Mouse (Mus musculus) midbrain, embryonic 12.5 days (tissue): Measurements from ENCODE around the gene Crtc3. TPM values are rescaled to one million over a fixed set of nuclear protein-coding genes. Genes with fewer than 3 reads are reported as not detected.

ENCODE experiments used
- ATAC-seq: fragments of 200-750 bp; cut with Nextera tagmentation; 2 replicates; pipeline ENCODE4 v1.8.0; 2017; ENCODE audit warnings: low read depth, moderate TSS enrichment, moderate library complexity; ENCODE audit not compliant: low FRiP score
- H3K27ac ChIP-seq: fragments of 300-500 bp; sonication (generic); replicated peaks from 2 replicates; pipeline ENCODE4 v1.5.1; 2016; ENCODE audit warnings: mild to moderate bottlenecking
- H3K27me3 ChIP-seq: fragments of 300-500 bp; sonication (generic); 2 replicates; pipeline ENCODE4 v1.6.1; 2016; ENCODE audit warnings: mild to moderate bottlenecking
- H3K36me3 ChIP-seq: fragments of 300-500 bp; sonication (generic); 2 replicates; pipeline ENCODE4 v1.6.1; 2016
- H3K4me1 ChIP-seq: fragments of 300-500 bp; sonication (generic); 2 replicates; pipeline ENCODE4 v1.6.1; 2016
- H3K4me2 ChIP-seq: fragments of 300-500 bp; sonication (generic); replicated peaks from 2 replicates; pipeline ENCODE4 v1.6.1; 2016; ENCODE audit warnings: mild to moderate bottlenecking, moderate library complexity
- H3K4me3 ChIP-seq: fragments of 300-500 bp; sonication (generic); 2 replicates; pipeline ENCODE4 v1.5.1; 2016; ENCODE audit warnings: mild to moderate bottlenecking
- H3K9ac ChIP-seq: fragments of 300-500 bp; sonication (generic); replicated peaks from 2 replicates; pipeline ENCODE4 v1.6.1; 2016; ENCODE audit warnings: mild to moderate bottlenecking, moderate library complexity
- H3K9me3 ChIP-seq: fragments of 300-500 bp; sonication (generic); 2 replicates; pipeline ENCODE4 v1.6.1; 2016; ENCODE audit warnings: mild to moderate bottlenecking
- WGBS: fragments of 180-500 bp; shearing (Covaris S2); methylation state at CpG from one replicate; pipeline ENCODE4 v1.1.7; 2016; 5-methylcytosine and 5-hydroxymethylcytosine counted together
- polyA plus RNA-seq: library from polyadenylated mRNA; unstranded; fragments of >200 nt; fragmentation: Nextera tagmentation; extraction: Ambion mirVana; gene quantifications from 2 replicates; pipeline ENCODE4 v1.2.1, GENCODE M21; 2016

Gene Crtc3
- polyA plus RNA-seq, 1 experiment from 2014 or later = 13.7 TPM

GRCm38 (mm10) chr7:80561931-80562330, 126.7 kb downstream of the Crtc3 start:
- no peaks in the 10 kb centered on the region for H3K36me3 ChIP-seq
- no peak for ATAC-seq
- no peak overlapping the region for H3K4me3 ChIP-seq
- H3K27ac ChIP-seq = no peak overlapping the region
- H3K27me3 ChIP-seq = no peaks in the 10 kb centered on the region
- no peak overlapping the region for H3K4me2 ChIP-seq
- 73% methylated on average over 5 of the region's 5 CpGs for WGBS
- H3K9me3 ChIP-seq = no peaks in the 10 kb centered on the region
- H3K4me1 ChIP-seq = no peaks in the 10 kb centered on the region; the same call in 1 of the 2 replicates
- no peak overlapping the region for H3K9ac ChIP-seq

DNA sequence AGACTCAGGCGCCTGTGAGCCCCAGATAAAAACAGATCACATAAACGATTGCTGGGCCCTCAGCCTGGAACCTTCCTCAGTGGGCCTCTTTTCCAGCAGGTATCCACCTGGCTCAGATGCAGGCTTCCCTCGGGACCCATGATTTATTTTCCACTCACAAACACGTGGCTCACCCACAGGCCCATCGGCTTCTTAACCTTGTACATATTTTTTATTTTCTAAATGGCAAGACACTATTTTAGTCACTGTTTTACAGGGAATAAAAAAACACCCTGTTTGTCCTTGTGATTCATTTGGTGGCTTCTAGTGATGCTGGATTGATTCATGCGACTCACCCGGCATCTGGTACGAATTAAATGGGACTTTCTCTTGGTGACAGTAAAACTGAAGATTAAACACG, 127.4 kb downstream of the Crtc3 start:
- Histone ChIP-seq H3K27me3 (no peaks in the 10 kb centered on the region), H3K9ac (no peak overlapping the region), H3K4me2 (no peak overlapping the region), H3K9me3 (no peaks in the 10 kb centered on the region), H3K4me1 (no peaks in the 10 kb centered on the region; the same call in 1 of the 2 replicates), H3K27ac (no peak overlapping the region), H3K36me3 (no peaks in the 10 kb centered on the region), H3K4me3 (no peak overlapping the region)
- 82% methylated on average over 9 of the region's 9 CpGs for WGBS
- ATAC-seq = no peak

GRCm38 (mm10) chr7:80558572-80558971, 130.1 kb downstream of the Crtc3 start:
- H3K27ac ChIP-seq = no peak overlapping the region
- H3K9me3 ChIP-seq = no peaks in the 10 kb centered on the region
- ATAC-seq = no peak
- H3K4me2 ChIP-seq = no peak overlapping the region
- H3K36me3 ChIP-seq = no peaks in the 10 kb centered on the region
- WGBS = 74% methylated on average over 5 of the region's 5 CpGs
- H3K27me3 ChIP-seq = no peaks in the 10 kb centered on the region
- H3K4me3 ChIP-seq = no peak overlapping the region
- H3K4me1 ChIP-seq = no peaks in the 10 kb centered on the region; the same call in 1 of the 2 replicates
- no peak overlapping the region for H3K9ac ChIP-seq

DNA sequence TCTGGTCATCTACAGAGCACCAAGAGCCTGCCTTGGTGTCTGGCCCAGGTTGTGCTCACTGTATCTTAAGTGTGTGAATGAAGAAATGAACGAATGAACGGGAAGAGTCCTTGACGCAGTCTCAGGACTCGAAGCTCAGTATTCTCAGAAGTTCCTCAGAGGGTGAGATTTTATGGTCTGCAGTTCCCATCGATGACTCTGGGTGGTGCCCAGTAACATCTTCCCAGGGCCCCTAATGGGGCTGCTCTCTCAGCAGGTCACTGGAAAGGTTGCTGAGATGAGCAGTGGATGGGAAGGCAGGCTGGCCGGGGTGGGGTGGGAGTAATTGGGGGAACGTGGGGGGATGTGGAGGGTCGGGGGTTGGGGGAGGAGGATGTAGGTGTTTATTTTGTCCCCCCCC, 130.6 kb downstream of the Crtc3 start:
- Histone ChIP-seq H3K9ac (no peak overlapping the region), H3K9me3 (no peaks in the 10 kb centered on the region), H3K27ac (no peak overlapping the region), H3K4me1 (no peaks in the 10 kb centered on the region; the same call in 1 of the 2 replicates), H3K27me3 (no peaks in the 10 kb centered on the region), H3K4me3 (no peak overlapping the region), H3K4me2 (no peak overlapping the region), H3K36me3 (no peaks in the 10 kb centered on the region)
- WGBS = 68% methylated on average over 8 of the region's 8 CpGs
- ATAC-seq = no peak

DNA sequence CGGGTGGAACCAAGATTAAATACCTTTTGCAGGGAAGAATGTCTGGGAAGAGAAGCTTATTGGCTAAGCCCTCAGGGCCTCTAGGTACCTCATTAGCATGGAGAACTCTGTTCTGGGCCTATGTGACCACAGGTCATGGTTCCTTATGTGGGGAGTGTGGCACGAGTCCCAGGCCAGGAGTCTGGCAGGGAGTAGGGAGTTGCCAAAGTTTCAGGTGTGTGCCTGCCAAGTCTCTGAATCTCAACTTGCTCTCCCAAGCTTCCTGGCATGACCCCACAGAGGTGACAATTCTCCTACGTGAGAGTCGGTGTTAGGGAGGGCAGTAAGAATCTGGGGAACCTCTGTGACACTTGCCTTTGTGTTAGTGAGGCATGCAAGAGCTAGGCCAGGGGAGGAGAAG, 131.5 kb downstream of the Crtc3 start:
- Histone ChIP-seq H3K36me3 (no peaks in the 10 kb centered on the region), H3K4me1 (no peaks in the 10 kb centered on the region; the same call in 1 of the 2 replicates), H3K9me3 (no peaks in the 10 kb centered on the region), H3K4me3 (no peak overlapping the region), H3K27ac (no peak overlapping the region), H3K27me3 (no peaks in the 10 kb centered on the region), H3K9ac (no peak overlapping the region), H3K4me2 (no peak overlapping the region)
- ATAC-seq = no peak
- WGBS = 83% methylated on average over 4 of the region's 4 CpGs

DNA sequence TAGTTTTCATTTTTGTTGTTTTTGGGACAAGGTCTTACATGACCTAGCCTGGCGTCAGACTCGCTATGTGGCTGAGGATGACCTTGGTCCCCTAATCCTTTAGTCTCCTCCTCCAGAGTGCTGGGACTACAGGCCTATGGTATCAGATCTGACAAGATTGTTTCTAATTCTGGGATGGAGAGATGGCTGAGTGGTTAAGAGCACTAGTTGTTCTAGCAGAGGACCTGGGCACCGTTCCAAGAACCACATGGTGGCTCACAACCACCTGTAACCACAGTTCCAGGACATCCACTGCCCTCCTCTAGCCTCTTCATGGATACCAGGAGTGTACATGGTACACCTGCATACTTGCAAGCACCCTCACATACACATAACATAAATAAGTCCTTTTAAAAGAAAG, 132.5 kb downstream of the Crtc3 start:
- no peaks in the 10 kb centered on the region for H3K27me3 ChIP-seq
- H3K4me2 ChIP-seq = no peak overlapping the region
- H3K36me3 ChIP-seq = no peaks in the 10 kb centered on the region
- H3K27ac ChIP-seq = no peak overlapping the region
- 78% methylated on average over 3 of the region's 3 CpGs for WGBS
- H3K4me3 ChIP-seq = no peak overlapping the region
- no peak overlapping the region for H3K9ac ChIP-seq
- no peaks in the 10 kb centered on the region for H3K4me1 ChIP-seq
- no peaks in the 10 kb centered on the region for H3K9me3 ChIP-seq
- no peak for ATAC-seq

DNA sequence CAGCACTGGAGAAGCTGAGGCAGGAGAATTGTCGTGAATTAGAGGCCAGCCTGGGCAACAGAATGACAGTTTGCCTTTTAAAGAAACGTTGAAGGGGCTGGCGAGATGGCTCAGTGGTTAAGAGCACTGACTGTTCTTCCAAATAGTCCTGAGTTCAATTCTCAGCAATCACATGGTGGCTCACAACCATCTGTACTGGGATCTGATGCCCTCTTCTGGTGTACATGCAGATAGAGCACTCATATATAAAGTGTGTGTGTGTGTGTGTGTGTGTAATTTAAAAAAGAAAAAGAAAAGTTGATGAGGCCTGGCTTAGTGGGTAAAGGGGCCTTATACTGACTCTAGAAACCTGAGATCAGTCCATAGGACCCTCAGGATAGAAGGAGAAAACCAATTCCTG, 133.5 kb downstream of the Crtc3 start:
- ATAC-seq = no peak
- 75% methylated on average over 3 of the region's 3 CpGs for WGBS
- Histone ChIP-seq H3K27ac (no peak overlapping the region), H3K9ac (no peak overlapping the region), H3K36me3 (no peaks in the 10 kb centered on the region), H3K4me3 (no peak overlapping the region), H3K4me1 (no peaks in the 10 kb centered on the region), H3K4me2 (no peak overlapping the region), H3K9me3 (no peaks in the 10 kb centered on the region), H3K27me3 (no peaks in the 10 kb centered on the region)

DNA sequence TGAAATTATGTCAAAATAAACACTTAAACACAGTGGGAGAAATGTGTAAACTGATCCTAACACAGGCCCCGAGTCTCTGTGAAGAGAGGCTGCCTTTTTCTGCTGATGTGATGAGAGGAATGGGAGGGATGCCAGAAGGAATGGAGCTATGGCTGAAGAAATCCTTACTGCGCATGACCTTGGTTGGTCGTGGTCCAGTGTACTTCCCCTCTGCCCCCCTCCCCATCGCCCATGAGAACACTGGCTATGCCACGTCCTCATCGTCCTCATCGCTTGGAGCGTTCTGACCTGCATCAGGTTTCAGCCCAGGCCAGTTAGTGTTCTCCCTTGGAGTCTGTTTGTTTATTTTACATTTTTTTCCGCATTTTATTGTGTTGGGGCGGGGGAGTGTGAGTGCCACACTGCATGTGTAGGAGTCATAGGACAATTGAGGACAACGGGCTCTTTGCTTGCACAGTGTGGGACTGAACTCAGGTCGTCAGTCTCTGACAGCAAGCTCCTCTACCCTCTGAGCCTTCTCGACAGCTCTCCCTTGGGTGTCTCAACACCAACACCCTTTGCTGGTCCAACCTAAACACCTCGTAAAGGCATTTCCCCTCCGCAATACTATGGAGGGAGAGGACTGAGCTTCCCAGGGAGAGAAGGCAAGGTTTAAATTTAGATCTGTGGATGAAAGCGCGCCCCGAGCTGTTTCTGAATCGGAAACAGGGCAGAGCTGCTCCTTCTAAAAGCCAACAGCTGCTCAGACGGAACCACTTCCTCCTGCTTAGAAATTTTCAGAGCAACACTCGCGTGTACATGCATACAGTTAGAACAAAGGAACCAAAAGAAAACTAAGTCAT, 134.3 kb downstream of the Crtc3 start:
- no peak overlapping the region for H3K27ac ChIP-seq
- ATAC-seq = no peak
- WGBS = 79% methylated on average over 22 of the region's 22 CpGs

GRCm38 (mm10) chr7:80548513-80549260, 140.0 kb downstream of the Crtc3 start:
- Histone ChIP-seq H3K4me1 (no peaks in the 10 kb centered on the region), H3K27me3 (no peaks in the 10 kb centered on the region), H3K9me3 (no peaks in the 10 kb centered on the region), H3K36me3 (no peaks in the 10 kb centered on the region), H3K4me3 (no peak overlapping the region), H3K27ac (no peak overlapping the region), H3K4me2 (no peak overlapping the region), H3K9ac (no peak overlapping the region)
- WGBS = 86% methylated on average over 7 of the region's 7 CpGs
- ATAC-seq = no peak

More for the DNA sequence above, 134.3 kb downstream of the Crtc3 start:
- Histone ChIP-seq H3K27me3 (no peaks in the 10 kb centered on the region), H3K9ac (no peak overlapping the region), H3K36me3 (no peaks in the 10 kb centered on the region), H3K9me3 (no peaks in the 10 kb centered on the region), H3K4me1 (no peaks in the 10 kb centered on the region), H3K4me2 (no peak overlapping the region), H3K4me3 (no peak overlapping the region)

- Histone ChIP-seq H3K27me3 (peaks cover 6% of the 10 kb centered on the region; the same call in 1 of the 2 replicates), H3K9me3 (no peaks in the 10 kb centered on the region), H3K4me3 (no peak overlapping the region), H3K36me3 (no peaks in the 10 kb centered on the region), H3K27ac (no peak overlapping the region), H3K4me1 (no peaks in the 10 kb centered on the region), H3K4me2 (no peak overlapping the region), H3K9ac (no peak overlapping the region)
- WGBS = 91% methylated on average over 7 of the region's 7 CpGs
- ATAC-seq = no peak
Observed at GRCm38 (mm10) chr7:80542139-80542831, 146.4 kb downstream of the Crtc3 start.

GRCm38 (mm10) chr7:80539581-80539980, 149.1 kb downstream of the Crtc3 start:
- Histone ChIP-seq H3K9me3 (no peaks in the 10 kb centered on the region), H3K4me2 (no peak overlapping the region), H3K27ac (no peak overlapping the region), H3K36me3 (no peaks in the 10 kb centered on the region), H3K27me3 (peaks cover 6% of the 10 kb centered on the region), H3K4me1 (0 out of 2 replicates have a peak, but pooled peaks cover under 1% of the 10 kb centered on the region), H3K9ac (no peak overlapping the region), H3K4me3 (no peak overlapping the region)
- 72% methylated on average over 5 of the region's 5 CpGs for WGBS
- ATAC-seq = no peak
